ENCODE assay signal across 9 mouse cellular contexts in the genomic region with DNA sequence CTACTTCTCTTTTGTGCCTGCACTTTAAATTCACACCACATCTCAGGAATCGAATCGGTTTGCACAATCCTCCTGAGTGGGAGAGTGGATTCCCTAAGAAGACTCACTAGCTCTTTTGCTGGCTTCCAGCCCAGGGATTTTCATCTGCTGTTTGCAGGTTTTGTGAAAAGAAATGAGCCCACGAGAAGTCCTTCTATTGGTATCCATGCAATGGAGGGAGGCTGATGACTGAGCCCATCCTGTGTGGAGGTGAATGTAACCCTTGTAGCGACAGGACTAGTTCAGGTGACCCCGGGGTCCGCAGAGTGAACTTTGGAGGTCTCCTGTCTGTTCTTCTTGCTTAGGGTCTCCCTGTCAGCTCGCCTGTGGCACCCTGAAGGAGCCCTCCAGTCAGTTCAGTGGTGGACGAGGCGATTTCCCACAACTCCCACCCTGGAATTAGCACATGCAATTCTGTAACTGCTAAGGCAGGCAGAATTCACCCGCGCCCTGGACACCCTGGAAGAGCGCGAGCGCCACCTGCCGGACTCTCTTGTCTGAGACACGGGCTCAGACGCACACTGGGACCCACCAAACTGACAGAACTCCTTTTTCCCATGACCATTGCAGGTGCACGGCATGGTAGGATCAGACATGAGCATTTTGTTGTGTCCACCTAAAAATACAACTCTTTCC.
A peak's percentile ranks its signal among the peaks of the same experiment; 100 is the strongest.
DNase-seq lines count a peak whose midpoint lies in the region; ATAC-seq and TF ChIP-seq lines count a peak whose summit lies in the region.
"Had no signal": no experiment of that assay in that cellular context is flagged by ENCODE, and none has a peak within 500 bp of the region (broad histone marks: within the 10 kb centered on the region; RNA-seq: fewer than 3 reads in every experiment).

No protein-coding gene starts in this region.

- 31% methylated on average over 18 of the region's 18 CpGs for WGBS in embryonic facial prominence, embryonic 12.5 days
- 31% methylated on average over 18 of the region's 18 CpGs for WGBS in heart, postnatal 0 days
- WGBS in liver, embryonic 14.5 days (ENCODE audit: insufficient replicate concordance): 24% methylated on average over 18 of the region's 18 CpGs
- 21% methylated on average over 18 of the region's 18 CpGs for WGBS in olfactory bulb, adult 2 months

- no peaks in the 10 kb centered on the region for H3K27me3 ChIP-seq in embryonic facial prominence, embryonic 12.5 days
- H3K27me3 ChIP-seq in heart, postnatal 0 days (ENCODE audit: control insufficient read depth, insufficient read depth, low read length): no peaks in the 10 kb centered on the region
- H3K27me3 ChIP-seq in liver, embryonic 14.5 days (ENCODE audit: control insufficient read depth, insufficient read depth, low read length): no peaks in the 10 kb centered on the region

- TF ChIP-seq POLR2A in olfactory bulb, adult 2 months (IDR thresholded peaks at IDR 0.05; ENCODE audit: insufficient read depth, low read depth, low read length): no peak

- H3K27ac ChIP-seq in embryonic facial prominence, embryonic 12.5 days: no peak overlapping the region
- H3K27ac ChIP-seq in heart, postnatal 0 days (ENCODE audit: low read depth): no peak overlapping the region
- H3K27ac ChIP-seq in liver, embryonic 14.5 days: no peak overlapping the region
- H3K27ac ChIP-seq in olfactory bulb, adult 2 months (ENCODE audit: insufficient read depth, low read depth, low read length): no peak overlapping the region

- H3K36me3 ChIP-seq in embryonic facial prominence, embryonic 12.5 days: no peaks in the 10 kb centered on the region
- no peaks in the 10 kb centered on the region for H3K36me3 ChIP-seq in heart, postnatal 0 days (replicated peaks; ENCODE audit: control insufficient read depth, insufficient read depth, low read length)
- H3K36me3 ChIP-seq in liver, embryonic 14.5 days (replicated peaks; ENCODE audit: control insufficient read depth, insufficient read depth, low read depth): no peaks in the 10 kb centered on the region

- no peak for TF ChIP-seq EP300 in heart, postnatal 0 days (IDR thresholded peaks at IDR 0.05; ENCODE audit: low read depth)
- no peak for TF ChIP-seq EP300 in liver, embryonic 14.5 days (IDR thresholded peaks at IDR 0.05; ENCODE audit: low read depth)

- no peak overlapping the region for H3K9ac ChIP-seq in embryonic facial prominence, embryonic 12.5 days
- H3K9ac ChIP-seq in heart, postnatal 0 days (replicated peaks; ENCODE audit: low read depth, low read length): no peak overlapping the region
- no peak overlapping the region for H3K9ac ChIP-seq in liver, embryonic 14.5 days (replicated peaks)

- peak; percentile 82 for ATAC-seq in embryonic facial prominence, embryonic 12.5 days (ENCODE audit: insufficient number of reproducible peaks, insufficient read depth, low FRiP score, low TSS enrichment)
- ATAC-seq in heart, postnatal 0 days (ENCODE audit: insufficient read depth, low read depth): peak; percentile 49; the same call in 1 of the 2 replicates
- ATAC-seq in liver, embryonic 14.5 days (ENCODE audit: insufficient read depth): no peak

- no peaks in the 10 kb centered on the region for H3K4me1 ChIP-seq in embryonic facial prominence, embryonic 12.5 days
- H3K4me1 ChIP-seq in heart, postnatal 0 days (ENCODE audit: control insufficient read depth, insufficient read depth): no peaks in the 10 kb centered on the region
- H3K4me1 ChIP-seq in liver, embryonic 14.5 days (replicated peaks; ENCODE audit: control insufficient read depth in 2 of 2, insufficient read depth in 2 of 2, low read length in 1 of 2): no peaks in the 10 kb centered on the region
- H3K4me1 ChIP-seq in olfactory bulb, adult 2 months (ENCODE audit: control insufficient read depth, insufficient read depth, low read length): no peaks in the 10 kb centered on the region

- H3K9me3 ChIP-seq in embryonic facial prominence, embryonic 12.5 days: no peaks in the 10 kb centered on the region
- H3K9me3 ChIP-seq in heart, postnatal 0 days (replicated peaks; ENCODE audit: control insufficient read depth, low read length): no peaks in the 10 kb centered on the region
- H3K9me3 ChIP-seq in liver, embryonic 14.5 days (ENCODE audit: control insufficient read depth, low read length): no peaks in the 10 kb centered on the region

- H3K4me3 ChIP-seq in embryonic facial prominence, embryonic 12.5 days: no peak overlapping the region
- no peak overlapping the region for H3K4me3 ChIP-seq in heart, postnatal 0 days (ENCODE audit: low read depth, low read length)
- no peak overlapping the region for H3K4me3 ChIP-seq in liver, embryonic 14.5 days (ENCODE audit: insufficient read depth in 1 of 2, low read depth in 2 of 2, low read length in 2 of 2)
- H3K4me3 ChIP-seq in olfactory bulb, adult 2 months (ENCODE audit: insufficient read depth, low read depth, low read length): no peak overlapping the region
- H3K4me3 ChIP-seq: erythroblast, embryonic 14.5 days had no signal

- no peak overlapping the region for H3K4me2 ChIP-seq in embryonic facial prominence, embryonic 12.5 days (replicated peaks)
- no peak overlapping the region for H3K4me2 ChIP-seq in heart, postnatal 0 days (ENCODE audit: low read depth, low read length)
- no peak overlapping the region for H3K4me2 ChIP-seq in liver, embryonic 14.5 days (ENCODE audit: low read depth)

- DNase-seq in 416B (ENCODE audit: low read depth): peak; percentile 54
- peak; percentile 54 for DNase-seq in adrenal gland, adult 2 months
- peak; percentile 65 for DNase-seq in heart, postnatal 0 days (ENCODE audit: low spot score)
- DNase-seq in kidney, postnatal 25 days: peak; percentile 73
- DNase-seq in liver, embryonic 14.5 days (ENCODE audit: low read depth in 3 of 3, low spot score in 3 of 3): peak in 1 of 3 experiments; percentile 17
- DNase-seq in urinary bladder, adult 2 months (ENCODE audit: low spot score): peak; percentile 48

- TF ChIP-seq CTCF in heart, postnatal 0 days (IDR thresholded peaks at IDR 0.05; ENCODE audit: low read depth): peak; percentile 90
- TF ChIP-seq CTCF in liver, embryonic 14.5 days (IDR thresholded peaks at IDR 0.05; ENCODE audit: low read depth): peak; percentile 88
- TF ChIP-seq CTCF in olfactory bulb, adult 2 months (IDR thresholded peaks at IDR 0.05; ENCODE audit: insufficient read depth, low read depth, low read length): peak; percentile 80
